Mouse (Mus musculus) heart, embryonic 16.5 days (tissue): ENCODE measurements at regions not wholly inside any gene's neighbourhood (a gene's known extent, or its start where the extent isn't known, plus 50 kb on each side); places are given as distances from the start of the nearest gene placed in this dataset.
"Not testable (repeated sequence)": the region's sequence is repeated elsewhere in the genome, so short reads cannot be mapped to it uniquely, and the experiment has no call there.

ENCODE experiments used
- ATAC-seq: fragments of 200-750 bp; cut with Nextera tagmentation; replicated peaks from 2 replicates; pipeline ENCODE4 v1.8.0; 2017; ENCODE audit warnings: moderate number of reproducible peaks; ENCODE audit not compliant: insufficient read depth, low FRiP score; ENCODE audit errors: extremely low read depth
- H3K27ac ChIP-seq: fragments of 300-500 bp; sonication (generic); 2 replicates; pipeline ENCODE4 v1.5.1; 2014; ENCODE audit warnings: mild to moderate bottlenecking, low read length, control low read depth, moderate library complexity
- H3K27me3 ChIP-seq: fragments of 300-500 bp; sonication (generic); 2 replicates; pipeline ENCODE4 v1.6.1; 2014; ENCODE audit warnings: low read length, mixed read lengths; ENCODE audit not compliant: control insufficient read depth, insufficient read depth
- H3K36me3 ChIP-seq: fragments of 300-500 bp; sonication (generic); 2 replicates; pipeline ENCODE4 v1.6.1; 2014; ENCODE audit not compliant: control insufficient read depth, insufficient read depth
- H3K4me1 ChIP-seq: fragments of 300-500 bp; sonication (generic); 2 replicates; pipeline ENCODE4 v1.6.1; 2014; ENCODE audit warnings: low read length, mixed read lengths; ENCODE audit not compliant: control insufficient read depth, insufficient read depth
- H3K4me2 ChIP-seq: fragments of 300-500 bp; sonication (generic); 2 replicates; pipeline ENCODE4 v1.6.1; 2014; ENCODE audit warnings: low read depth, mild to moderate bottlenecking, control low read depth, low read length
- H3K4me3 ChIP-seq: fragments of 300-500 bp; sonication (generic); 2 replicates; pipeline ENCODE4 v1.5.1; 2014; ENCODE audit warnings: mild to moderate bottlenecking, control low read depth, low read length
- H3K9ac ChIP-seq: fragments of 300-500 bp; sonication (generic); 2 replicates; pipeline ENCODE4 v1.6.1; 2014; ENCODE audit warnings: low read length, control low read depth
- H3K9me3 ChIP-seq: fragments of 300-500 bp; sonication (generic); replicated peaks from 2 replicates; pipeline ENCODE4 v1.6.1; 2016; ENCODE audit warnings: low read length; ENCODE audit not compliant: control insufficient read depth
- WGBS: fragments of 180-500 bp; shearing (Covaris S2); extraction: QIAGEN DNeasy Blood & Tissue Kit; methylation state at CpG from one replicate; pipeline ENCODE4 v1.1.7; 2014; 5-methylcytosine and 5-hydroxymethylcytosine counted together

DNA sequence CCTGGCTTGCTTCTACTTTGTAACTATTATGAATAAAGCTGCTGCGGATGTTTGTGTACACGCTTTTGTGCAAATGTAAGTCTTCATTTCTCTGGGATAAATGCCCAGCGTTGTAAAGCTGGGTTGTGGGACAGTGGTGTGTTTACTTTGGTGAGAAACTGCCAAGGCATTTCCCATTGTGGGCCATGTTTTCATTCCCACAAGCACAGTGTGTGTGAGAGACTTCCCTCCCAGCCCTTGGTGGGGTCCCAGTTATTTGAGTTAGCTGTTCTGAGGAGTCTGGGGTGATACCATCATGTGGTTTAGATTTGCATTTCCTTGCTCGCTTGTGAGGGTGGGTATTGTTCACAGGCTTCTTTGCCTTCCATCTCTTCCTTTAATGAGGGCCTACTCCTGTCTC lies 109.9 kb downstream of the Pmp22 start:
- 66% methylated on average over 4 of the region's 4 CpGs for WGBS

DNA sequence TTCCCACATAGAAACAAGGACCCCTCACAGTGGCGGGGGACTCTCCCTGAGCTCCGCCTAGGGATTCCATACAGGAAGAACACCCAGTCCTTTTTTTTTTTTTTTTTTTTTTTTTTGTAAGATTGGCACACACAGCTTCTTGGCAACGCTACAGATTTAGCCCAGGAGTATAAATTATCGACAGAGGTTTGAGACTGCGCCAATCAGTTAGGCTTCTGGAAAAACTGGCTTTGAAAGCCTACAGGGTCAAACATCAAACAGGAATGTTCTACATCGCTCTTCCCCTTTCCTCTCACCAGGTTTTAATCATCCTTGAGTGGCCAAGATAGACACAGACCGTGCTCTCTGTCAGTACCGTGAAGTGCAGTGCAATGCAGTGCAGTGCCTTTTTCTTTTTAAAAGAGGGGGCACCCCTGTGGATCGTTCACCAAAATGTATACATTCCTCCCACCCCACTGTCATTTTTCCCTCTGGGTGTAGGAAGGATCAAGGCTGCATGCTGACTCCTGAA lies 115.2 kb downstream of the Pmp22 start:
- Histone ChIP-seq H3K9ac (no peak overlapping the region), H3K27ac (no peak overlapping the region), H3K36me3 (no peaks in the 10 kb centered on the region), H3K4me2 (peak overlapping the region; percentile 4; the same call in 1 of the 2 replicates), H3K9me3 (no peaks in the 10 kb centered on the region), H3K4me1 (peaks cover 7% of the 10 kb centered on the region), H3K27me3 (no peaks in the 10 kb centered on the region), H3K4me3 (no peak overlapping the region)
- WGBS = 40% methylated on average over 9 of the region's 9 CpGs
- no peak for ATAC-seq

More for the DNA sequence above, 109.9 kb downstream of the Pmp22 start:
- Histone ChIP-seq H3K27me3 (no peaks in the 10 kb centered on the region), H3K36me3 (no peaks in the 10 kb centered on the region), H3K4me3 (no peak overlapping the region), H3K4me1 (peaks cover 2% of the 10 kb centered on the region), H3K4me2 (no peak overlapping the region), H3K9ac (no peak overlapping the region), H3K9me3 (no peaks in the 10 kb centered on the region), H3K27ac (no peak overlapping the region)
- no peak for ATAC-seq

DNA sequence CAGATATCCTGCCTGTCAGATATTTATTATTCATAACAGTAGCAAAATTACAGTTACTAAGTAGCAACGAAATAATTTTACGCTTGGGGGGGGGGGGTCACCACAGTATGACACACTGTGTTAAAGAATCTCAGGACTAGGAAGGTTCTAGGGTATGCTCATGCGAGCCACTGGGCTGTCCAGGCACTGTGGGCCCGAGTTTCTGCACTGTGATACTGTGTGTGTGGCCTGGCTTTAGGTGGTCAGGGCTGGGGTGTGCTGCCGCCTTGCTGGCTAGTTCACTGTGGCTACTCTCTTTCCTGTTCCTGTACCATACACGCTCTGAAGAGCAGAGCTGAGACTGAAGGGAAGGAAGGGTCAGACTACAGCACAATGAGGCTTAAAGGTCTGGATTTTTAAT lies 116.3 kb downstream of the Pmp22 start:
- Histone ChIP-seq H3K4me1 (peaks cover 7% of the 10 kb centered on the region), H3K27ac (no peak overlapping the region), H3K9me3 (no peaks in the 10 kb centered on the region), H3K36me3 (no peaks in the 10 kb centered on the region), H3K27me3 (no peaks in the 10 kb centered on the region), H3K4me3 (no peak overlapping the region), H3K9ac (no peak overlapping the region), H3K4me2 (no peak overlapping the region)
- ATAC-seq = no peak
- 83% methylated on average over 6 of the region's 6 CpGs for WGBS

DNA sequence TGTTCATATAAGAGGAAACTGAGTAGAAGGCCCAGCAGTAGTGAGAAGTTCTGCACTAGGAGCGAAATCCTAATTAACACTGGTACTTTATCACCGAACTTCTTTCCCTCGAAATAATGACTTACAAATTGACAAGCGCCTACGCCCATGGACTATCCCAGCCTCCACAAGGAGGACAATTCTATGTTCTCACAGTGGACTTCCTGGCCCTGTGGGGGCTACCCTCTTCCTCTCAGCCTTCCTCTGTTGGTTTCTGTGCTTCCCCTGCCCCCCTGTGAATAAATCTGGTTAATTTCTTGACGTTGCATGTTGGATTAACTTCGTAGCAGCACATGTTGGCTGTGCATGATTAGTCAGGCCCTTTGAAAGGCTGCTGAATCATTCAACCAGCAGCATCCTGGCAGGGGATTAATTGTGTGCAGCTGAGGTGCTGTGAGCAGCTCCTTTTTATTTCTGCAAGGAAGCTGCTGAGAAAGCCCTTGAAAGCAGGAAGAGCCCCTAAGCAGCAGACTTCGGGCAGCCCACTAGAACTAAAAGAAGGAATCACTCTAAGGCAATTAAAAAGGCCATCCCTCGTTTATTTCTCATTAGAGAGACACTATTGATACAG lies 117.4 kb downstream of the Pmp22 start:
- Histone ChIP-seq H3K4me3 (no peak overlapping the region), H3K27ac (no peak overlapping the region), H3K4me2 (no peak overlapping the region), H3K9ac (no peak overlapping the region), H3K36me3 (no peaks in the 10 kb centered on the region), H3K4me1 (peaks cover 7% of the 10 kb centered on the region), H3K9me3 (no peaks in the 10 kb centered on the region), H3K27me3 (no peaks in the 10 kb centered on the region)
- ATAC-seq = no peak
- WGBS = 71% methylated on average over 9 of the region's 9 CpGs

DNA sequence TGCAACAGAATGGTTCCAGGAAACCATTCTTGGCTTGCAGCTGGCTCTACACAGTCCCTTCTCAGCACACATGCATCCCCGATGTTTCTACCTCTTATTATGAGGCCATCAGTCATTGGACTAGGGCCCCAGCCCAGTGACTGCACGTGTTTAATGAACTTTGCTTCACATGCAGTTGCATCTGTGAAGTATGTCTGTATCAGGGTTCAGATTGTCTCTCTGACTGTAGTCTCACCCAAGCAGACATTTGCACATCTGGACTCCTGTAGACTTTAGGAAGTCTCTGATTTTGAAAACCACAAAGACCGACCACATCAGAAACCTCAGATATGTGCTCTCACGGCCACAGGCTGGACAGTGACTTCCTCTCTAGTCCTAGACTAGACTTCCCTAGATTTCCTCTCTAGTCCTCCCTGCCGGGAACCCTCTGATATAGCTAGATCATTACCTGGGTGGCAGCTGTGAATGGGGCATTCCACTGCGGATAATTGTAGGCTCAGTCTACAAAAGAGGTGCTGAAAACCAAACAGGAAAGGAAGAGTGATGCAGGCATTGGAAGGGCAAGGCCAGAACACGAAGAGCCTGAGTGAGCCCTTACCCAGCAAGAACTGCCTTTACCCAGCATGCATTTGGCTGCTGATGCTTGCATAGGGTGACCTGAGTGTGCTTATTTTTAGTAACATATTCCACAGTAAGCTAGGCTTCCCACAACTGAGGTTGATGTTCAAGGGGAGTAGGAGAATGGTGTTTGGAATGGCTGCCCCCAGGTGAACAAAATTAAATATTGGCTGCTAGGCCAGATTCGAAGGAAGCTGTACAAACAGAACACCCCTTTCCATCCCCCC lies 123.5 kb downstream of the Pmp22 start:
- H3K9me3 ChIP-seq = no peaks in the 10 kb centered on the region
- H3K36me3 ChIP-seq = no peaks in the 10 kb centered on the region
- no peak for ATAC-seq
- no peak overlapping the region for H3K9ac ChIP-seq
- no peak overlapping the region for H3K27ac ChIP-seq
- H3K4me3 ChIP-seq = no peak overlapping the region
- WGBS = 65% methylated on average over 8 of the region's 8 CpGs
- peaks cover 5% of the 10 kb centered on the region; the same call in 1 of the 2 replicates for H3K4me1 ChIP-seq
- H3K4me2 ChIP-seq = no peak overlapping the region
- H3K27me3 ChIP-seq = no peaks in the 10 kb centered on the region

DNA sequence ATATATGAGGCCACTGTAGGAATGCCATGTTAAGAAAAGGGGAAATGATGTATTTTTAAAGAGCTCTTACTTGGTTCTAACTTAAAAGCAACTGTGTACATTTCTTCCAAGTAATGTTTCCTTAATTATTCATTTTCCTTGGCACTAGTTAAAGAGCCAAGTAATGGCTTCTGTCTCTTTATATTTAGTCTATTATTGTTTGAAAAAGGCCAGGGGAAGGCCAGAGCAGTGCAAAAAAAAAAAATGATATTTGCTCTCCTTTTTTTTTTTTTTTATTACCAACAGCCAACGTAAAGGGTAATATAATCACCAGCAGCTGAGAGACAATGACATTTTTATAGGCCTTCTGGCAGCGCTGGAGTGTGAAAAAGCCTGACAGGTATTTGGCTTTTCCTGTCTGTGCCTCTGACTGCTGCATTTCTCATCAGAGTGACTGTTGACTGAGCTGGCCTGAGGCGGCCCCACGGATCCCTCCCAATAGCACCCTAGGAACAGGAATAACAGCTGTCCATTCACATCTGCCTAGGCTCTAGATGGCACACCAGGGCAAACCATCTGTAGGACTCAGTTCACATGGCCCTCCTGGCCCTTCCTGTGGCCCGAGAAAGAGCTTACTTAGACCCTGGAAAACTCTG lies 124.3 kb downstream of the Pmp22 start:
- Histone ChIP-seq H3K27me3 (no peaks in the 10 kb centered on the region), H3K4me3 (no peak overlapping the region), H3K27ac (no peak overlapping the region), H3K36me3 (no peaks in the 10 kb centered on the region), H3K9me3 (no peaks in the 10 kb centered on the region), H3K4me1 (peaks cover 5% of the 10 kb centered on the region; the same call in 1 of the 2 replicates), H3K9ac (no peak overlapping the region), H3K4me2 (no peak overlapping the region)
- 28% methylated on average over 5 of the region's 5 CpGs for WGBS
- ATAC-seq = no peak

DNA sequence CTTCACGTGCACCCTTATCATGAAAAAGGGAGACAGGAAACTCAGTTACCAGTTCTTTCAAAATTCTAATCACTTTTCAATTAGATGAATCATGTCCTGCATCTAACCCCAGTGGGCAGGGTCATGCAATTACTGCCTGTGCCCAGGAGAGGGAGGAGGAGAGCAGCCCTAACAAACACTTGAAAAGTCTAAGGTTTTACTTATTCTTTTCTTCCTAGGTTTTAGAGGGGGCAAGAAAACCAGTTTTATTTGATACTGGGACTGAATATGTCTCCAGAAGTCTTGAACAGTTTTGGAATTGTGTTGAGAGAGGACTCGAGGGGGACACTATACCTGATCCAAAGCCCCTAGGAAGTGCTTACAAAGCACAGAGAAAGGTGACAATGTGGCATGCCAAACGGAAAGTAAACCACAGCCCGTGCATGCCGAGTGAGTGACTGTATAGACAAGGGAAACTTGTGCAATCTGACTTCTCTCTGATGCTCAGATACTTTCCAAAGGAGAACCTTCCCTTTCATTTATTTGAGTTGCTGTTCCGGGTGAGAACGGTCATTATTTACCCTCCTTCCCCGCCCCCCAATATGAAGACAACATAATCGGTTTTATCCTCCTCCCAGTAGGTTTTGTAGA lies 135.8 kb downstream of the Pmp22 start:
- H3K27ac ChIP-seq = no peak overlapping the region
- WGBS = 40% methylated on average over 9 of the region's 9 CpGs
- peak overlapping the region; percentile 41; the same call in 1 of the 2 replicates for H3K9ac ChIP-seq
- H3K27me3 ChIP-seq = 0 out of 2 replicates have a peak, but pooled peaks cover 2% of the 10 kb centered on the region
- no peaks in the 10 kb centered on the region for H3K36me3 ChIP-seq
- H3K4me1 ChIP-seq = 0 out of 2 replicates have a peak, but pooled peaks cover 6% of the 10 kb centered on the region
- no peaks in the 10 kb centered on the region for H3K9me3 ChIP-seq
- peak overlapping the region; percentile 29; the same call in 1 of the 2 replicates for H3K4me3 ChIP-seq
- H3K4me2 ChIP-seq = peak overlapping the region; percentile 56
- no peak for ATAC-seq

DNA sequence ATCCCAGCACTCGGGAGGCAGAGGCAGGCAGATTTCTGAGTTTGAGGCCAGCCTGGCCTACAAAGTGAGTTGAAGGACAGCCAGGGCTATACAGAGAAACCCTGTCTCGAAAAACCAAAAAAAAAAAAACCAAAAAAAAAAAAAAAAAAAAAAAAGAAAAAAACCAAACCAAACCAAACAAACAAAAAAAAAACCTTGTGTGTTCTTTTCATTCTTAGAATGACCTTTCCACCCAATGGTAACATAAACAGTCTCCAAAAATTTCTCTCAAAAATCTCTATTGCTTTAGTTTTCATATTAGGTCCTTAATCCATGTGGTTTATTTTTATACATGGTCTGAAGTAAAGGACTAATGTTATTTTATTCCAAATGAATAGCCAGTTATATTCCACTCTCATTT lies 137.5 kb downstream of the Pmp22 start:
- not testable (repeated sequence) for H3K27ac ChIP-seq, H3K9ac ChIP-seq, ATAC-seq, H3K4me2 ChIP-seq, H3K36me3 ChIP-seq, H3K27me3 ChIP-seq, H3K9me3 ChIP-seq, H3K4me3 ChIP-seq
- 85% methylated on average over 2 of the region's 2 CpGs for WGBS
- H3K4me1 ChIP-seq = peaks cover 11% of the 10 kb centered on the region; the same call in 1 of the 2 replicates
